Mouse (Mus musculus): ENCODE data around the gene Rbms2. TPM values are rescaled to one million over a fixed set of nuclear protein-coding genes. Genes with fewer than 3 reads are reported as not detected.

Gene Rbms2
- polyA plus RNA-seq, 1 experiment from 2014 or later, result 32.6 TPM

DNA sequence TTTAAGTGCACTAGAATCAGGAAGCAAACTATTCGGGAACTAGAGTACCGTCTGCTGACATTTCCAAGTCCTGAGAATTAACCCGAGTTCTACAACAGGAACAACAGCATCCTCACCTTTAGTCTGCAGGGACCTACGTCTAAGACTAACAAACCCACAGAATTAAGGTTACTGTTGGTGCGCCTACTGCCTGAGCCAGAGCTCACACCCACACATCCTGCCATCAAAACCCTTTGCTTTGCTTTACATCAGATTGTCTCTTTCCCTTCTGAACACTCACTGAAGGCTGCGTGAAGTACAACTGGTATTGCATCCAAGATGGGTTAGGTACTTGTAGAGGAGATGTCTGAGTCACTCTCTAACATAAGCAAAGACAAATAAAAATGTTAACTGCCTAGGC lies 44.7 kb downstream of the Rbms2 start:
- H3K4me2 ChIP-seq (ENCODE audit: low read length), result no peak overlapping the region
- peaks cover 93% of the 10 kb centered on the region for H3K36me3 ChIP-seq (ENCODE audit: control insufficient read depth, insufficient read depth, low read length)
- no peak overlapping the region for H3K9ac ChIP-seq (ENCODE audit: low read length)
- no peak overlapping the region for H3K4me3 ChIP-seq (ENCODE audit: control insufficient read depth in 1 of 2, insufficient read depth in 1 of 2, low read depth in 1 of 2, low read length in 2 of 2)
- H3K27me3 ChIP-seq (ENCODE audit: control insufficient read depth, insufficient read depth, low read length), result no peaks in the 10 kb centered on the region
- ATAC-seq (ENCODE audit: insufficient number of reproducible peaks, insufficient read depth, low FRiP score, low read depth), result no peak
- WGBS, result 87% methylated on average over 6 of the region's 6 CpGs
- H3K9me3 ChIP-seq (ENCODE audit: control insufficient read depth, low read length), result no peaks in the 10 kb centered on the region
- H3K4me1 ChIP-seq (ENCODE audit: control insufficient read depth in 2 of 2, insufficient read depth in 2 of 2, low read length in 2 of 2), result no peaks in the 10 kb centered on the region
- H3K27ac ChIP-seq (replicated peaks in 1 of 2; ENCODE audit: control insufficient read depth in 1 of 2, insufficient read depth in 1 of 2, low read depth in 2 of 2, low read length in 2 of 2), result no peak overlapping the region

GRCm38 (mm10) chr10:128133650-128134332 lies 46.3 kb downstream of the Rbms2 start:
- Histone ChIP-seq H3K4me1 (ENCODE audit: control insufficient read depth in 2 of 2, insufficient read depth in 2 of 2, low read length in 2 of 2) (no peaks in the 10 kb centered on the region), H3K4me2 (ENCODE audit: low read length) (no peak overlapping the region), H3K9me3 (ENCODE audit: control insufficient read depth, low read length) (no peaks in the 10 kb centered on the region), H3K27me3 (ENCODE audit: control insufficient read depth, insufficient read depth, low read length) (no peaks in the 10 kb centered on the region), H3K4me3 (ENCODE audit: control insufficient read depth in 1 of 2, insufficient read depth in 1 of 2, low read depth in 1 of 2, low read length in 2 of 2) (no peak overlapping the region), H3K36me3 (ENCODE audit: control insufficient read depth, insufficient read depth, low read length) (peaks cover 90% of the 10 kb centered on the region), H3K27ac (replicated peaks in 1 of 2; ENCODE audit: control insufficient read depth in 1 of 2, insufficient read depth in 1 of 2, low read depth in 2 of 2, low read length in 2 of 2) (no peak overlapping the region), H3K9ac (ENCODE audit: low read length) (no peak overlapping the region)
- ATAC-seq (ENCODE audit: insufficient number of reproducible peaks, insufficient read depth, low FRiP score, low read depth), result no peak
- WGBS, result 64% methylated on average over 13 of the region's 13 CpGs

DNA sequence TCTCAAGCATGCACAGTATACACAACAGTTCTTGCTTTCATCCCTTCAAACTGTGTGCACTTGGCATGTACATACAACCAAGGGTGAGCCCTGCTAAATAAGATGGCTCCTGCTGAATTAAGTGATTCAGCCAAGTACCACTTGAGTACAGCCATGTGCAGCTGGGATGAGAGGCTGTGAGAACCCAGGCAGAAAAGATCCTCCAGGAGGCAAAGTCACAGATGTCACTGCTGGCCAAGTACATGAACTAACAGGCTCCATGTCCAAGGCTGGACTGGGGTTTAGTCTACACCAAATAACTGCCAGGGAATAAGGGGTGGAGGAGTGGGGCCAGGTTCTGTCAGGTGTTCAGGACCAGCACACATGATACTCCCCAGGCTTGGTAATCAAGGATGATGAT lies 48.3 kb downstream of the Rbms2 start:
- Histone ChIP-seq H3K27ac (replicated peaks in 1 of 2; ENCODE audit: control insufficient read depth in 1 of 2, insufficient read depth in 1 of 2, low read depth in 2 of 2, low read length in 2 of 2) (no peak overlapping the region), H3K4me2 (ENCODE audit: low read length) (no peak overlapping the region), H3K36me3 (ENCODE audit: control insufficient read depth, insufficient read depth, low read length) (peaks cover 86% of the 10 kb centered on the region), H3K9me3 (ENCODE audit: control insufficient read depth, low read length) (no peaks in the 10 kb centered on the region), H3K4me3 (ENCODE audit: control insufficient read depth in 1 of 2, insufficient read depth in 1 of 2, low read depth in 1 of 2, low read length in 2 of 2) (no peak overlapping the region), H3K27me3 (ENCODE audit: control insufficient read depth, insufficient read depth, low read length) (no peaks in the 10 kb centered on the region), H3K4me1 (ENCODE audit: control insufficient read depth in 2 of 2, insufficient read depth in 2 of 2, low read length in 2 of 2) (no peaks in the 10 kb centered on the region), H3K9ac (ENCODE audit: low read length) (no peak overlapping the region)
- no peak for ATAC-seq (ENCODE audit: insufficient number of reproducible peaks, insufficient read depth, low FRiP score, low read depth)

GRCm38 (mm10) chr10:128131297-128131696 lies 48.8 kb downstream of the Rbms2 start:
- Histone ChIP-seq H3K4me3 (ENCODE audit: control insufficient read depth in 1 of 2, insufficient read depth in 1 of 2, low read depth in 1 of 2, low read length in 2 of 2) (no peak overlapping the region), H3K4me1 (ENCODE audit: control insufficient read depth in 2 of 2, insufficient read depth in 2 of 2, low read length in 2 of 2) (no peaks in the 10 kb centered on the region), H3K4me2 (ENCODE audit: low read length) (no peak overlapping the region), H3K27ac (replicated peaks in 1 of 2; ENCODE audit: control insufficient read depth in 1 of 2, insufficient read depth in 1 of 2, low read depth in 2 of 2, low read length in 2 of 2) (no peak overlapping the region), H3K36me3 (ENCODE audit: control insufficient read depth, insufficient read depth, low read length) (peaks cover 91% of the 10 kb centered on the region), H3K9ac (ENCODE audit: low read length) (no peak overlapping the region), H3K9me3 (ENCODE audit: control insufficient read depth, low read length) (no peaks in the 10 kb centered on the region), H3K27me3 (ENCODE audit: control insufficient read depth, insufficient read depth, low read length) (no peaks in the 10 kb centered on the region)
- no peak for ATAC-seq (ENCODE audit: insufficient number of reproducible peaks, insufficient read depth, low FRiP score, low read depth)
- 73% methylated on average over 3 of the region's 3 CpGs for WGBS

- ATAC-seq (ENCODE audit: insufficient number of reproducible peaks, insufficient read depth, low FRiP score, low read depth), result no peak
- Histone ChIP-seq H3K9ac (ENCODE audit: low read length) (no peak overlapping the region), H3K36me3 (ENCODE audit: control insufficient read depth, insufficient read depth, low read length) (peaks cover 92% of the 10 kb centered on the region), H3K27ac (replicated peaks in 1 of 2; ENCODE audit: control insufficient read depth in 1 of 2, insufficient read depth in 1 of 2, low read depth in 2 of 2, low read length in 2 of 2) (no peak overlapping the region; a peak in 1 of 4 replicates), H3K4me1 (ENCODE audit: control insufficient read depth in 2 of 2, insufficient read depth in 2 of 2, low read length in 2 of 2) (no peaks in the 10 kb centered on the region), H3K4me2 (ENCODE audit: low read length) (no peak overlapping the region), H3K4me3 (ENCODE audit: control insufficient read depth in 1 of 2, insufficient read depth in 1 of 2, low read depth in 1 of 2, low read length in 2 of 2) (no peak overlapping the region), H3K27me3 (ENCODE audit: control insufficient read depth, insufficient read depth, low read length) (no peaks in the 10 kb centered on the region), H3K9me3 (ENCODE audit: control insufficient read depth, low read length) (no peaks in the 10 kb centered on the region)
- 83% methylated on average over 8 of the region's 8 CpGs for WGBS
Observed at GRCm38 (mm10) chr10:128128143-128128542, 52.0 kb downstream of the Rbms2 start.

DNA sequence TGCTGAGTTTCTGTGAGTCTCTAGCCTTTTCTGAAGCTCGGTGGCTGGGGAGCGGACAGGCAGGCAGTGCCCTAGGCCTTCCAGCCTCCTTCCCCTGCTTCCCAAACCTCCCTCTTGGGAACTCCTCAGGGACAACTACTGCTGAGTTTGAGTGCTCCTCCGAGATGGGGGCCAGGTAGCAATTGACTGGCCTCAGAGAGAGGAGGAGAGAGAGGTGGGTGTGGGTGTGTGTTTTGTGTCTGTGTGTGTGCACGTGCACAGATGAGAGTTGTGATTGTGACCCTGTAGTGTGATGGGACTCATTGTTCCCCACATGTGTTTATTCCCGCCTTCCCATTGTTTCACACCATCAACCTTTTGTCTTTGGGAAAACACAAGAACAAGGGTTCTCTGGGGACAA lies 52.6 kb downstream of the Rbms2 start:
- Histone ChIP-seq H3K27me3 (ENCODE audit: control insufficient read depth, insufficient read depth, low read length) (no peaks in the 10 kb centered on the region), H3K4me1 (ENCODE audit: control insufficient read depth in 2 of 2, insufficient read depth in 2 of 2, low read length in 2 of 2) (no peaks in the 10 kb centered on the region), H3K36me3 (ENCODE audit: control insufficient read depth, insufficient read depth, low read length) (peaks cover 92% of the 10 kb centered on the region), H3K9ac (ENCODE audit: low read length) (no peak overlapping the region), H3K4me3 (ENCODE audit: control insufficient read depth in 1 of 2, insufficient read depth in 1 of 2, low read depth in 1 of 2, low read length in 2 of 2) (no peak overlapping the region), H3K9me3 (ENCODE audit: control insufficient read depth, low read length) (no peaks in the 10 kb centered on the region), H3K27ac (replicated peaks in 1 of 2; ENCODE audit: control insufficient read depth in 1 of 2, insufficient read depth in 1 of 2, low read depth in 2 of 2, low read length in 2 of 2) (no peak overlapping the region), H3K4me2 (ENCODE audit: low read length) (no peak overlapping the region)
- WGBS, result 75% methylated on average over 5 of the region's 5 CpGs
- no peak for ATAC-seq (ENCODE audit: insufficient number of reproducible peaks, insufficient read depth, low FRiP score, low read depth)

GRCm38 (mm10) chr10:128125951-128126350 lies 54.1 kb downstream of the Rbms2 start:
- H3K27ac ChIP-seq (replicated peaks in 1 of 2; ENCODE audit: control insufficient read depth in 1 of 2, insufficient read depth in 1 of 2, low read depth in 2 of 2, low read length in 2 of 2), result no peak overlapping the region
- no peak overlapping the region for H3K4me2 ChIP-seq (ENCODE audit: low read length)
- no peak overlapping the region for H3K9ac ChIP-seq (ENCODE audit: low read length)
- no peaks in the 10 kb centered on the region for H3K9me3 ChIP-seq (ENCODE audit: control insufficient read depth, low read length)
- WGBS, result 80% methylated on average over 14 of the region's 14 CpGs
- H3K27me3 ChIP-seq (ENCODE audit: control insufficient read depth, insufficient read depth, low read length), result no peaks in the 10 kb centered on the region
- peaks cover 92% of the 10 kb centered on the region for H3K36me3 ChIP-seq (ENCODE audit: control insufficient read depth, insufficient read depth, low read length)
- no peak for ATAC-seq (ENCODE audit: insufficient number of reproducible peaks, insufficient read depth, low FRiP score, low read depth)
- no peaks in the 10 kb centered on the region for H3K4me1 ChIP-seq (ENCODE audit: control insufficient read depth in 2 of 2, insufficient read depth in 2 of 2, low read length in 2 of 2)
- no peak overlapping the region for H3K4me3 ChIP-seq (ENCODE audit: control insufficient read depth in 1 of 2, insufficient read depth in 1 of 2, low read depth in 1 of 2, low read length in 2 of 2)

DNA sequence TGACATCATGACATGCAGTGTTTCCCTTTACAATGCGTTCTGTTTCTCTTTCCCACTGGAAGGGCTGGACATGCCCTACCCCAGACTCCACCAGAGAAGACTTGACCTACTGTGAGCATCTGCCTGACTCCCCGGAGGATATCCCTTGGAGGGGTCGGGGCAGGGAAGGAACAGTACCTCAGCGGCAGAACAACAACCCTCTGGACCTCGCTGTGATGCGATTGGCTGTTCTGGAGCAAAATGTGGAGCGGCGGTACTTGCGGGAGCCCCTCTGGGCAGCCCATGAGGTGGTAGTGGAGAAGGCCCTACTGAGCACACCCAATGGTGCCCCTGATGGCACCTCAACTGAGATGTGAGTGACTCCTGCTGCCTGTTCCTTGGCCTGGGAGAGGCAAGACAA lies 55.3 kb downstream of the Rbms2 start:
- H3K4me1 ChIP-seq (ENCODE audit: control insufficient read depth in 2 of 2, insufficient read depth in 2 of 2, low read length in 2 of 2), result no peaks in the 10 kb centered on the region
- no peak overlapping the region for H3K27ac ChIP-seq (replicated peaks in 1 of 2; ENCODE audit: control insufficient read depth in 1 of 2, insufficient read depth in 1 of 2, low read depth in 2 of 2, low read length in 2 of 2)
- no peak overlapping the region for H3K4me3 ChIP-seq (ENCODE audit: control insufficient read depth in 1 of 2, insufficient read depth in 1 of 2, low read depth in 1 of 2, low read length in 2 of 2)
- no peak for ATAC-seq (ENCODE audit: insufficient number of reproducible peaks, insufficient read depth, low FRiP score, low read depth)
- peaks cover 92% of the 10 kb centered on the region for H3K36me3 ChIP-seq (ENCODE audit: control insufficient read depth, insufficient read depth, low read length)
- H3K9ac ChIP-seq (ENCODE audit: low read length), result no peak overlapping the region
- WGBS, result 92% methylated on average over 9 of the region's 9 CpGs
- no peaks in the 10 kb centered on the region for H3K9me3 ChIP-seq (ENCODE audit: control insufficient read depth, low read length)
- no peak overlapping the region for H3K4me2 ChIP-seq (ENCODE audit: low read length)
- no peaks in the 10 kb centered on the region for H3K27me3 ChIP-seq (ENCODE audit: control insufficient read depth, insufficient read depth, low read length)
